Mouse (Mus musculus) cerebellum, adult (tissue): ENCODE measurements around the gene Gadd45a.
"Not testable (repeated sequence)": the region's sequence is repeated elsewhere in the genome, so short reads cannot be mapped to it uniquely, and the experiment has no call there.

Experiments
- ATAC-seq: cut with Nextera tagmentation; 2 replicates; pipeline ENCODE4 v1.9.2; 2017; ENCODE audit warnings: mild to moderate bottlenecking, moderate library complexity, mixed read lengths; ENCODE audit not compliant: insufficient number of reproducible peaks, low FRiP score, low TSS enrichment

Gadd45a gene

GRCm38 (mm10) chr6:67048880-67049694 lies 11.8 kb upstream of the Gadd45a start:
- ATAC-seq: no peak

GRCm38 (mm10) chr6:67048052-67048691 lies 10.9 kb upstream of the Gadd45a start:
- no peak for ATAC-seq

- ATAC-seq: no peak
Measured at GRCm38 (mm10) chr6:67046937-67047336, 9.7 kb upstream of the Gadd45a start.

- ATAC-seq: no peak
Measured at GRCm38 (mm10) chr6:67045424-67045823, 8.2 kb upstream of the Gadd45a start.

GRCm38 (mm10) chr6:67040904-67041410 lies 3.7 kb upstream of the Gadd45a start:
- no peak for ATAC-seq

GRCm38 (mm10) chr6:67038964-67039363 lies 1.7 kb upstream of the Gadd45a start:
- no peak for ATAC-seq

GRCm38 (mm10) chr6:67036356-67036811 lies 873 bp downstream of the Gadd45a start:
- ATAC-seq: peak; percentile 53

- no peak for ATAC-seq
Measured at GRCm38 (mm10) chr6:67035388-67036299, 1.6 kb downstream of the Gadd45a start.

- no peak for ATAC-seq
Measured at GRCm38 (mm10) chr6:67034331-67035130, 2.7 kb downstream of the Gadd45a start.

- no peak for ATAC-seq
Measured at GRCm38 (mm10) chr6:67033604-67034003, 3.7 kb downstream of the Gadd45a start.

GRCm38 (mm10) chr6:67032972-67033371 lies 4.3 kb downstream of the Gadd45a start:
- ATAC-seq: not testable (repeated sequence)

- not testable (repeated sequence) for ATAC-seq
Measured at GRCm38 (mm10) chr6:67032551-67032950, 4.7 kb downstream of the Gadd45a start.

GRCm38 (mm10) chr6:67030846-67031245 lies 6.4 kb downstream of the Gadd45a start:
- ATAC-seq: no peak

- no peak for ATAC-seq
Measured at GRCm38 (mm10) chr6:67030416-67030815, 6.8 kb downstream of the Gadd45a start.

- ATAC-seq: no peak
Measured at GRCm38 (mm10) chr6:67029987-67030386, 7.3 kb downstream of the Gadd45a start.

GRCm38 (mm10) chr6:67029312-67029950 lies 7.8 kb downstream of the Gadd45a start:
- no peak for ATAC-seq

- ATAC-seq: no peak
Measured at GRCm38 (mm10) chr6:67027438-67028142, 9.7 kb downstream of the Gadd45a start.

- ATAC-seq: no peak
Measured at GRCm38 (mm10) chr6:67026661-67027060, 10.6 kb downstream of the Gadd45a start.

GRCm38 (mm10) chr6:67023729-67024128 lies 13.5 kb downstream of the Gadd45a start:
- no peak for ATAC-seq
